Mouse (Mus musculus) stomach, postnatal 0 days (tissue): ENCODE measurements around the gene Inha.

ENCODE experiments used
- CTCF ChIP-seq: IDR thresholded peaks from 2 replicates; pipeline ENCODE4 v1.5.1; 2016; ENCODE audit warnings: antibody characterized with exemption, low read depth, mild to moderate bottlenecking, moderate library complexity
- EP300 ChIP-seq: optimal IDR thresholded peaks from 2 replicates; pipeline ENCODE3; 2016; ENCODE audit warnings: antibody characterized with exemption

DNA sequence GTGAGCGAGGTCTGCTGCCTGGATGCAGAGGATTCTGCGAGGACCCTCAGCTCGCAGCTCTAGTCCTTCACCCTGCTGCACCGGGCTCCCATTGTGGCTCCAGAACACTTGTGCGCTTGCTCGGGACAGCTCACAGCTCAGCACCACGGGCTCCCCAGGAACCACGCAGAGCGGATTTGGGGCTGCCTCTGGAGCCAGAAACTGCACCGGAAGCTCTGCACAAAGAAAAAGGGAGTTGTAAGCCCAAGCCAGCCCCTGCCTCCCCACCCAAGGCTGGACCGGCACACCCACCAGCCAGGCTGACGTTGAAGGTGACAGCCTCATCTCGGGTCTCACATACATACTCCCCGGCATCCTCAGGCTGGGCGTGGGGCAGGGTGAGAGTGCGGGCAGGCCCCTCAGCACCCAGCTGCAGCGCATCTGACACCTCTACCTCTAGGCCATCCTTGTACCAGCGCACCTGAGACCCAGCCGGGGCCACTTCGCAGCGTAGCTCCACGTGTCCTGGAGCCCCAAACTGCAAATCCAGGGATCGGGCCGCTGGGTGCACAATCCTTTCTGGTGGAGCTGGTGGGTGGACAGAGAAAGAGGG, 14.2 kb upstream of the Inha start:
- TF ChIP-seq CTCF (no peak), EP300 (no peak)
